In genomic region chr10:95864349-95865124, GRCm38 (mm10) we compare ENCODE assay signal across 11 mouse cellular contexts. TPM values are rescaled to one million over a fixed set of nuclear protein-coding genes. Genes with fewer than 3 reads are reported as not detected.
DNase-seq lines count a peak whose midpoint lies in the region; ATAC-seq and TF ChIP-seq lines count a peak whose summit lies in the region.
"Had no signal": no experiment of that assay in that cellular context is flagged by ENCODE, and none has a peak within 500 bp of the region (broad histone marks: within the 10 kb centered on the region; RNA-seq: fewer than 3 reads in every experiment).

No protein-coding gene starts in this region.

- H3K27me3 ChIP-seq in heart, embryonic 12.5 days (replicated peaks), result no peaks in the 10 kb centered on the region
- no peaks in the 10 kb centered on the region for H3K27me3 ChIP-seq in lung, postnatal 0 days (replicated peaks; ENCODE audit: insufficient read depth, low read length)
- no peaks in the 10 kb centered on the region for H3K27me3 ChIP-seq in forebrain, embryonic 14.5 days (replicated peaks; ENCODE audit: control insufficient read depth, insufficient read depth, low read length)
- no peaks in the 10 kb centered on the region for H3K27me3 ChIP-seq in forebrain, embryonic 16.5 days (replicated peaks; ENCODE audit: control insufficient read depth, insufficient read depth, low read length)
- H3K27me3 ChIP-seq: limb, embryonic 12.5 days had no signal

- ATAC-seq in heart, embryonic 12.5 days (ENCODE audit: insufficient number of reproducible peaks, low FRiP score), result peak; percentile 87
- ATAC-seq in lung, postnatal 0 days, result peak; percentile 89
- ATAC-seq in forebrain, embryonic 14.5 days, result no peak
- ATAC-seq in forebrain, embryonic 16.5 days, result no peak

- no peak for TF ChIP-seq CTCF in lung, postnatal 0 days (IDR thresholded peaks at IDR 0.05)

- TF ChIP-seq EP300 in lung, postnatal 0 days (IDR thresholded peaks at IDR 0.05), result peak; percentile 76

- no peak overlapping the region for H3K9ac ChIP-seq in heart, embryonic 12.5 days
- no peak overlapping the region for H3K9ac ChIP-seq in lung, postnatal 0 days (replicated peaks; ENCODE audit: low read depth)
- no peak overlapping the region for H3K9ac ChIP-seq in forebrain, embryonic 14.5 days (ENCODE audit: low read length)
- no peak overlapping the region for H3K9ac ChIP-seq in forebrain, embryonic 16.5 days (replicated peaks; ENCODE audit: low read depth, low read length)
- H3K9ac ChIP-seq: limb, embryonic 12.5 days had no signal

- H3K4me2 ChIP-seq in heart, embryonic 12.5 days, result no peak overlapping the region; the same call in 1 of the 2 replicates
- no peak overlapping the region for H3K4me2 ChIP-seq in lung, postnatal 0 days (replicated peaks; ENCODE audit: low read depth, low read length)
- H3K4me2 ChIP-seq in forebrain, embryonic 14.5 days (ENCODE audit: low read length), result no peak overlapping the region
- H3K4me2 ChIP-seq in forebrain, embryonic 16.5 days (ENCODE audit: low read length), result no peak overlapping the region
- H3K4me2 ChIP-seq: limb, embryonic 12.5 days had no signal

- peak; percentile 60 for DNase-seq in 3T3-L1 (ENCODE audit: low read depth, low spot score)
- peak; percentile 31 for DNase-seq in ES-CJ7 (ENCODE audit: low read depth, low spot score)
- DNase-seq in lung, postnatal 0 days (ENCODE audit: low spot score), result peak; percentile 65
- no peak for DNase-seq in T-cell, adult 2 months (ENCODE audit: low spot score)
- DNase-seq in forebrain, embryonic 14.5 days (ENCODE audit: low spot score), result no peak
- DNase-seq: cerebellum, postnatal 36 days had no signal

- H3K36me3 ChIP-seq in heart, embryonic 12.5 days, result no peaks in the 10 kb centered on the region
- no peaks in the 10 kb centered on the region for H3K36me3 ChIP-seq in lung, postnatal 0 days (ENCODE audit: insufficient read depth, low read length)
- H3K36me3 ChIP-seq in forebrain, embryonic 14.5 days (ENCODE audit: control insufficient read depth, insufficient read depth, low read length), result no peaks in the 10 kb centered on the region
- H3K36me3 ChIP-seq in forebrain, embryonic 16.5 days (ENCODE audit: control insufficient read depth, insufficient read depth), result no peaks in the 10 kb centered on the region
- H3K36me3 ChIP-seq: limb, embryonic 12.5 days had no signal

- peak overlapping the region; percentile 40 for H3K27ac ChIP-seq in heart, embryonic 12.5 days (ENCODE audit: poor library complexity, severe bottlenecking)
- peak overlapping the region; percentile 8; the same call in 1 of the 2 replicates for H3K27ac ChIP-seq in lung, postnatal 0 days (ENCODE audit: low read length)
- H3K27ac ChIP-seq in forebrain, embryonic 14.5 days (ENCODE audit: low read depth, low read length), result no peak overlapping the region
- H3K27ac ChIP-seq in forebrain, embryonic 16.5 days (ENCODE audit: low read length), result no peak overlapping the region
- H3K27ac ChIP-seq: limb, embryonic 12.5 days had no signal

- H3K4me3 ChIP-seq in heart, embryonic 12.5 days, result no peak overlapping the region
- H3K4me3 ChIP-seq in lung, postnatal 0 days (ENCODE audit: low read depth, low read length), result no peak overlapping the region
- no peak overlapping the region for H3K4me3 ChIP-seq in forebrain, embryonic 14.5 days (ENCODE audit: low read depth, low read length)
- no peak overlapping the region for H3K4me3 ChIP-seq in forebrain, embryonic 16.5 days (replicated peaks; ENCODE audit: low read length)
- H3K4me3 ChIP-seq: limb, embryonic 12.5 days; myocyte had no signal

- WGBS in heart, embryonic 12.5 days, result 40% methylated on average over 11 of the region's 11 CpGs
- WGBS in lung, postnatal 0 days, result 32% methylated on average over 11 of the region's 11 CpGs
- 69% methylated on average over 11 of the region's 11 CpGs for WGBS in forebrain, embryonic 14.5 days
- 67% methylated on average over 11 of the region's 11 CpGs for WGBS in forebrain, embryonic 16.5 days

- peaks cover 13% of the 10 kb centered on the region for H3K4me1 ChIP-seq in heart, embryonic 12.5 days (replicated peaks)
- H3K4me1 ChIP-seq in lung, postnatal 0 days (ENCODE audit: insufficient read depth, low read depth, low read length), result no peaks in the 10 kb centered on the region
- H3K4me1 ChIP-seq in forebrain, embryonic 14.5 days (ENCODE audit: control insufficient read depth, insufficient read depth, low read length), result no peaks in the 10 kb centered on the region
- no peaks in the 10 kb centered on the region for H3K4me1 ChIP-seq in forebrain, embryonic 16.5 days (replicated peaks; ENCODE audit: control insufficient read depth, insufficient read depth, low read length)
- H3K4me1 ChIP-seq: limb, embryonic 12.5 days had no signal

- H3K9me3 ChIP-seq in heart, embryonic 12.5 days (replicated peaks), result no peaks in the 10 kb centered on the region
- no peaks in the 10 kb centered on the region for H3K9me3 ChIP-seq in lung, postnatal 0 days (ENCODE audit: low read length)
- no peaks in the 10 kb centered on the region for H3K9me3 ChIP-seq in forebrain, embryonic 14.5 days (replicated peaks; ENCODE audit: control insufficient read depth, low read length)
- H3K9me3 ChIP-seq in forebrain, embryonic 16.5 days (ENCODE audit: control insufficient read depth, low read length), result no peaks in the 10 kb centered on the region
- H3K9me3 ChIP-seq: limb, embryonic 12.5 days had no signal

RNA-seq across cellular contexts. Expression of gene Gm33543, which starts 21.8 kb away (rescaled TPM):
- not detected in 2 replicates for polyA plus RNA-seq in heart, embryonic 12.5 days (2016; fragmentation: Nextera tagmentation; extraction: Ambion mirVana)
- not detected in 2 replicates for polyA plus RNA-seq in lung, postnatal 0 days (2015; fragmentation: Nextera tagmentation; extraction: Ambion mirVana)
- not detected in 2 replicates for polyA plus RNA-seq in forebrain, embryonic 14.5 days (2014; fragmentation: Nextera tagmentation; extraction: Ambion mirVana)
- not detected in 2 replicates for polyA plus RNA-seq in forebrain, embryonic 16.5 days (2015; fragmentation: Nextera tagmentation; extraction: Ambion mirVana)
- polyA plus RNA-seq: limb, embryonic 12.5 days; myocyte; small intestine, adult 2 months had no signal

Comparison
In these comparisons a context has a peak if more than half of its experiments do, and no peak if none do; other contexts are left out.
1. DNase-seq: peak in 3T3-L1 (single experiment), ES-CJ7 (single experiment) and lung, postnatal 0 days (single experiment); none in T-cell, adult 2 months (single experiment) and forebrain, embryonic 14.5 days (single experiment).
2. ATAC-seq: peak in heart, embryonic 12.5 days (single experiment) and lung, postnatal 0 days (single experiment); none in forebrain, embryonic 14.5 days (single experiment) and forebrain, embryonic 16.5 days (single experiment).
3. H3K27ac ChIP-seq: peak in heart, embryonic 12.5 days (single experiment) and lung, postnatal 0 days (single experiment); none in forebrain, embryonic 14.5 days (single experiment) and forebrain, embryonic 16.5 days (single experiment).